Mouse (Mus musculus): ENCODE measurements at regions not wholly inside any gene's neighbourhood (a gene's known extent, or its start where the extent isn't known, plus 50 kb on each side); places are given as distances from the start of the nearest gene placed in this dataset.

- intact Hi-C loops (cut with DNase I): loop anchor here (1.0 to 5.0 kb wide), 4 partner anchors 66 to 223 kb away; no protein-coding TSS in a partner anchor
- DNase-seq (ENCODE audit: low spot score): no peak
Observed at GRCm38 (mm10) chrX:99358051-99358617, 112.9 kb downstream of the Pja1 start.

- intact Hi-C loops (cut with DNase I): loop anchor here (5.0 kb wide), 3 partner anchors 63 to 203 kb away; no protein-coding TSS in a partner anchor
- DNase-seq (ENCODE audit: low spot score): no peak
Observed at GRCm38 (mm10) chrX:99355128-99355527, 115.9 kb downstream of the Pja1 start.

- DNase-seq (ENCODE audit: low spot score): no peak
- intact Hi-C loops (cut with DNase I): no loop called here
Observed at GRCm38 (mm10) chrX:99350233-99350632, 120.8 kb downstream of the Pja1 start.

- no peak for DNase-seq (ENCODE audit: low spot score)
- intact Hi-C loops (cut with DNase I): no loop called here
Observed at GRCm38 (mm10) chrX:99340223-99340622, 130.8 kb downstream of the Pja1 start.

GRCm38 (mm10) chrX:99339081-99339876, 131.8 kb downstream of the Pja1 start:
- no peak for DNase-seq (ENCODE audit: low spot score)
- intact Hi-C loops (cut with DNase I): no loop called here

GRCm38 (mm10) chrX:99336616-99337553, 134.2 kb downstream of the Pja1 start:
- intact Hi-C loops (cut with DNase I): no loop called here
- no peak for DNase-seq (ENCODE audit: low spot score)

- DNase-seq (ENCODE audit: low spot score): no peak
- intact Hi-C loops (cut with DNase I): no loop called here
Observed at GRCm38 (mm10) chrX:99335886-99336589, 135.0 kb downstream of the Pja1 start.

- intact Hi-C loops (cut with DNase I): no loop called here
- DNase-seq (ENCODE audit: low spot score): no peak
Observed at GRCm38 (mm10) chrX:99332457-99332770, 138.7 kb downstream of the Pja1 start.

GRCm38 (mm10) chrX:99331764-99332456, 139.2 kb downstream of the Pja1 start:
- intact Hi-C loops (cut with DNase I): no loop called here
- no peak for DNase-seq (ENCODE audit: low spot score)

- intact Hi-C loops (cut with DNase I): no loop called here
- no peak for DNase-seq (ENCODE audit: low spot score)
Observed at GRCm38 (mm10) chrX:99330386-99330785, 140.7 kb downstream of the Pja1 start.

- intact Hi-C loops (cut with DNase I): no loop called here
- no peak for DNase-seq (ENCODE audit: low spot score)
Observed at GRCm38 (mm10) chrX:99328576-99328975, 142.5 kb downstream of the Pja1 start.

GRCm38 (mm10) chrX:99326167-99326566, 144.9 kb downstream of the Pja1 start:
- intact Hi-C loops (cut with DNase I): no loop called here

GRCm38 (mm10) chrX:99325460-99325859, 145.6 kb downstream of the Pja1 start:
- peak; percentile 21 for DNase-seq (ENCODE audit: low spot score)
- intact Hi-C loops (cut with DNase I): no loop called here

More at GRCm38 (mm10) chrX:99326167-99326566, 144.9 kb downstream of the Pja1 start:
- DNase-seq (ENCODE audit: low spot score): no peak

GRCm38 (mm10) chrX:99324546-99325170, 146.4 kb downstream of the Pja1 start:
- no peak for DNase-seq (ENCODE audit: low spot score)
- intact Hi-C loops (cut with DNase I): no loop called here

GRCm38 (mm10) chrX:99319791-99320190, 151.3 kb downstream of the Pja1 start:
- no peak for DNase-seq (ENCODE audit: low spot score)
- intact Hi-C loops (cut with DNase I): no loop called here

- DNase-seq (ENCODE audit: low spot score): no peak
- intact Hi-C loops (cut with DNase I): no loop called here
Observed at GRCm38 (mm10) chrX:99319163-99319562, 151.9 kb downstream of the Pja1 start.

- intact Hi-C loops (cut with DNase I): no loop called here
- DNase-seq (ENCODE audit: low spot score): no peak
Observed at GRCm38 (mm10) chrX:99318141-99318540, 152.9 kb downstream of the Pja1 start.

GRCm38 (mm10) chrX:99317736-99318135, 153.3 kb downstream of the Pja1 start:
- intact Hi-C loops (cut with DNase I): no loop called here
- DNase-seq (ENCODE audit: low spot score): no peak
